Mouse (Mus musculus) erythroblast, embryonic 14.5 days (primary cell): ENCODE results near the gene Eomes.

Source experiments
- GATA1 ChIP-seq: IDR thresholded peaks from 2 replicates; pipeline ENCODE4 v1.6.1; 2012; ENCODE audit warnings: low read length, inconsistent platforms, mixed read lengths
- TAL1 ChIP-seq: IDR thresholded peaks from 3 replicates; pipeline ENCODE4 v1.6.1; 2012; ENCODE audit warnings: low read length, inconsistent platforms, mixed read lengths

- TF ChIP-seq TAL1 (no peak), GATA1 (no peak)
Observed at GRCm38 (mm10) chr9:118487636-118488035, 9.6 kb downstream of the Eomes start.
